Mouse (Mus musculus) hematopoietic stem cell, adult 5-6 weeks (primary cell): ENCODE data around the gene Gm21477. TPM values are rescaled to one million over a fixed set of nuclear protein-coding genes. Genes with fewer than 3 reads are reported as not detected.
"Not testable (repeated sequence)": the region's sequence is repeated elsewhere in the genome, so short reads cannot be mapped to it uniquely, and the experiment has no call there.

Source experiments
- ATAC-seq, 2 experiments: fragments of 125-278 bp in 1 of 2; replicated peaks in 1 of 2; 2 replicates each; pipeline ENCODE4 v1.8.0; 2016 to 2017; ENCODE audit warnings: inconsistent platforms in 2 of 2, mild to moderate bottlenecking in 2 of 2, moderate number of reproducible peaks in 2 of 2, low read depth in 1 of 2, moderate TSS enrichment in 1 of 2; ENCODE audit not compliant: low FRiP score in 2 of 2, poor library complexity in 2 of 2, severe bottlenecking in 2 of 2, insufficient read depth in 1 of 2, low TSS enrichment in 1 of 2
- total RNA-seq: library from RNA; stranded (forward); fragments of 172-1452, 232-1000 nt; gene quantifications from 2 replicates; pipeline ENCODE4 v1.2.3, GENCODE M21; 2017

Gm21477 gene
- total RNA-seq: not detected in 2 replicates

- not testable (repeated sequence) for ATAC-seq
Observed at GRCm38 (mm10) chrY:87116521-87116920, at the start of gene Gm21477. TSS of gene Gm21477 (plus strand) at chrY:87116821.
